Mouse (Mus musculus): ENCODE data around the gene Arhgap45. TPM values are rescaled to one million over a fixed set of nuclear protein-coding genes. Genes with fewer than 3 reads are reported as not detected.
"Not testable (repeated sequence)": the region's sequence is repeated elsewhere in the genome, so short reads cannot be mapped to it uniquely, and the experiment has no call there.

The Arhgap45 gene
- total and polyA plus RNA-seq, 2 experiments from 2014 or later: 1.6 to 1.7 TPM

- DNase-seq (ENCODE audit: low spot score) (no peak), ATAC-seq (ENCODE audit: low FRiP score) (no peak)
- Histone ChIP-seq H3K27ac (ENCODE audit: low read depth, low read length) (no peak overlapping the region), H3K4me2 (ENCODE audit: low read depth, low read length, poor library complexity, severe bottlenecking) (no peak overlapping the region), H3K36me3 (ENCODE audit: insufficient read depth, low read length) (peaks cover 33% of the 10 kb centered on the region), H3K4me1 (ENCODE audit: insufficient read depth, low read length) (0 out of 2 replicates have a peak, but pooled peaks cover 9% of the 10 kb centered on the region), H3K9me3 (ENCODE audit: low read length) (no peaks in the 10 kb centered on the region), H3K27me3 (ENCODE audit: insufficient read depth, low read length) (no peaks in the 10 kb centered on the region), H3K4me3 (ENCODE audit: low read depth, low read length) (no peak overlapping the region), H3K9ac (replicated peaks; ENCODE audit: low read length, poor library complexity, severe bottlenecking) (no peak overlapping the region)
- 87% methylated on average over 5 of the region's 5 CpGs for WGBS
- no peak for TF ChIP-seq CTCF (IDR thresholded peaks at IDR 0.05)
Measured at GRCm38 (mm10) chr10:80035686-80036085, 19.2 kb downstream of the Arhgap45 start.

- H3K27me3 ChIP-seq (ENCODE audit: insufficient read depth, low read length): no peaks in the 10 kb centered on the region
- H3K4me2 ChIP-seq (ENCODE audit: low read depth, low read length, poor library complexity, severe bottlenecking): no peak overlapping the region
- 94% methylated on average over 13 of the region's 13 CpGs for WGBS
- H3K4me1 ChIP-seq (ENCODE audit: insufficient read depth, low read length): 0 out of 2 replicates have a peak, but pooled peaks cover 9% of the 10 kb centered on the region
- no peak overlapping the region for H3K27ac ChIP-seq (ENCODE audit: low read depth, low read length)
- TF ChIP-seq CTCF (IDR thresholded peaks at IDR 0.05): no peak
- no peak overlapping the region for H3K4me3 ChIP-seq (ENCODE audit: low read depth, low read length)
- ATAC-seq (ENCODE audit: low FRiP score) (no peak), DNase-seq (ENCODE audit: low spot score) (no peak)
- H3K36me3 ChIP-seq (ENCODE audit: insufficient read depth, low read length): peaks cover 33% of the 10 kb centered on the region
- no peaks in the 10 kb centered on the region for H3K9me3 ChIP-seq (ENCODE audit: low read length)
- H3K9ac ChIP-seq (replicated peaks; ENCODE audit: low read length, poor library complexity, severe bottlenecking): no peak overlapping the region
Measured at GRCm38 (mm10) chr10:80036832-80037231, 20.4 kb downstream of the Arhgap45 start.

GRCm38 (mm10) chr10:80039559-80039979 lies 23.1 kb downstream of the Arhgap45 start, which contains the start of gene Polr2e:
Gene Polr2e, minus strand, starts transcription at chr10:80039795.
- peak; percentile 48; the same call in 1 of the 2 replicates for TF ChIP-seq CTCF (IDR thresholded peaks at IDR 0.05)
- peak within 1 kb of the TSS; percentile 64 for H3K4me3 ChIP-seq (ENCODE audit: low read depth, low read length)
- 2% methylated on average over 40 of the region's 40 CpGs for WGBS

GRCm38 (mm10) chr10:80041409-80042060 lies 25.1 kb downstream of the Arhgap45 start:
- not testable (repeated sequence) for H3K4me2 ChIP-seq (ENCODE audit: low read depth, low read length, poor library complexity, severe bottlenecking); ATAC-seq (ENCODE audit: low FRiP score); H3K9me3 ChIP-seq (ENCODE audit: low read length); H3K27ac ChIP-seq (ENCODE audit: low read depth, low read length); DNase-seq (ENCODE audit: low spot score); H3K27me3 ChIP-seq (ENCODE audit: insufficient read depth, low read length); H3K9ac ChIP-seq (replicated peaks; ENCODE audit: low read length, poor library complexity, severe bottlenecking); H3K4me3 ChIP-seq (ENCODE audit: low read depth, low read length); H3K4me1 ChIP-seq (ENCODE audit: insufficient read depth, low read length)
- WGBS: 85% methylated on average over 8 of the region's 8 CpGs
- peaks cover 14% of the 10 kb centered on the region for H3K36me3 ChIP-seq (ENCODE audit: insufficient read depth, low read length)

More at GRCm38 (mm10) chr10:80039559-80039979, 23.1 kb downstream of the Arhgap45 start, which contains the start of gene Polr2e:
- H3K4me1 ChIP-seq (ENCODE audit: insufficient read depth, low read length): 0 out of 2 replicates have a peak, but pooled peaks cover 9% of the 10 kb centered on the region
- H3K4me2 ChIP-seq (ENCODE audit: low read depth, low read length, poor library complexity, severe bottlenecking): peak within 1 kb of the TSS; percentile 77
- H3K27ac ChIP-seq (ENCODE audit: low read depth, low read length): peak within 1 kb of the TSS; percentile 60
- ATAC-seq (ENCODE audit: low FRiP score) (peak; percentile 98), DNase-seq (ENCODE audit: low spot score) (peak; percentile 99)
- H3K9me3 ChIP-seq (ENCODE audit: low read length): no peaks in the 10 kb centered on the region
- peak within 1 kb of the TSS; percentile 68 for H3K9ac ChIP-seq (replicated peaks; ENCODE audit: low read length, poor library complexity, severe bottlenecking)
- H3K27me3 ChIP-seq (ENCODE audit: insufficient read depth, low read length): no peaks in the 10 kb centered on the region
- H3K36me3 ChIP-seq (ENCODE audit: insufficient read depth, low read length): peaks cover 31% of the 10 kb centered on the region

GRCm38 (mm10) chr10:80044087-80044486 lies 27.6 kb downstream of the Arhgap45 start:
- no peak overlapping the region for H3K9ac ChIP-seq (replicated peaks; ENCODE audit: low read length, poor library complexity, severe bottlenecking)
- DNase-seq (ENCODE audit: low spot score): peak; percentile 32
- 21% methylated on average over 4 of the region's 4 CpGs for WGBS
- H3K4me2 ChIP-seq (ENCODE audit: low read depth, low read length, poor library complexity, severe bottlenecking): no peak overlapping the region
- no peaks in the 10 kb centered on the region for H3K27me3 ChIP-seq (ENCODE audit: insufficient read depth, low read length)
- peak overlapping the region; percentile 51; the same call in 1 of the 2 replicates for H3K27ac ChIP-seq (ENCODE audit: low read depth, low read length)
- no peak for TF ChIP-seq CTCF (IDR thresholded peaks at IDR 0.05)
- no peak for ATAC-seq (ENCODE audit: low FRiP score)
- H3K4me3 ChIP-seq (ENCODE audit: low read depth, low read length): no peak overlapping the region
- H3K4me1 ChIP-seq (ENCODE audit: insufficient read depth, low read length): no peaks in the 10 kb centered on the region
- no peaks in the 10 kb centered on the region for H3K9me3 ChIP-seq (ENCODE audit: low read length)
- no peaks in the 10 kb centered on the region for H3K36me3 ChIP-seq (ENCODE audit: insufficient read depth, low read length)

- not testable (repeated sequence) for H3K36me3 ChIP-seq (ENCODE audit: insufficient read depth, low read length); DNase-seq (ENCODE audit: low spot score); H3K27ac ChIP-seq (ENCODE audit: low read depth, low read length); H3K27me3 ChIP-seq (ENCODE audit: insufficient read depth, low read length); ATAC-seq (ENCODE audit: low FRiP score); H3K9me3 ChIP-seq (ENCODE audit: low read length); H3K4me2 ChIP-seq (ENCODE audit: low read depth, low read length, poor library complexity, severe bottlenecking); H3K4me1 ChIP-seq (ENCODE audit: insufficient read depth, low read length); H3K9ac ChIP-seq (replicated peaks; ENCODE audit: low read length, poor library complexity, severe bottlenecking); H3K4me3 ChIP-seq (ENCODE audit: low read depth, low read length)
- 76% methylated on average over 2 of the region's 4 CpGs for WGBS
Measured at GRCm38 (mm10) chr10:80045364-80045763, 28.9 kb downstream of the Arhgap45 start.
